Mouse (Mus musculus): ENCODE results near the gene 4933427I04Rik.

DNA sequence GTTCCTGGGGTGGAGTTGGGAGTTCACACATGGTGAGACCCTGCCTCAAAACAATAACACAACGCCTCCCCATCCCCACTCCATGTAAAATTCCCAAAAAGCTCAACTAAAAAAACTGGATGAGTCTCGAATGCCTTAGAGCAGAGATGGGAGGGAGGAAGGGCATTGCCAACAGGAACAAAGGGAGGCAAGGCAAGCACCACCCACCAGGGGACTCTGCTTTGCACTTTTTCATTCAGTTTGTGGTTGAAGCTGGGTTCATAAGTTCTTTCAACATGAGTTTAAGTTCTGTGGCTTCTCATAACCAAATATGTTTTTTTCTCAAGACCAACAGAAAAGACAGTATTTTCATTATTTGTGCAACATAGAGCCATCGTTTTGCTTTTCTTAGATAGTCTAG is 44.0 kb downstream of the 4933427I04Rik start:
- no peak for TF ChIP-seq EP300 (IDR thresholded peaks at IDR 0.05; ENCODE audit: low read depth)
- 0 out of 2 replicates have a peak, but pooled peaks have one; percentile 6 for TF ChIP-seq CTCF (IDR thresholded peaks at IDR 0.05; ENCODE audit: low read depth)
